Mouse (Mus musculus) heart, embryonic 10.5 days (tissue): ENCODE results near the gene Igfals. TPM values are rescaled to one million over a fixed set of nuclear protein-coding genes. Genes with fewer than 3 reads are reported as not detected.

Experiments
- DNase-seq: peaks from one replicate; pipeline ENCODE4 v3.0.0-alpha.2; 2017; ENCODE audit warnings: low spot score
- H3K27ac ChIP-seq: fragments of 300-500 bp; sonication (generic); 2 replicates; pipeline ENCODE4 v1.5.1; 2016; ENCODE audit warnings: mild to moderate bottlenecking
- H3K27me3 ChIP-seq: fragments of 300-500 bp; sonication (generic); 2 replicates; pipeline ENCODE4 v1.6.1; 2016; ENCODE audit warnings: mild to moderate bottlenecking; ENCODE audit not compliant: poor library complexity, insufficient read depth, severe bottlenecking
- H3K36me3 ChIP-seq: fragments of 300-500 bp; sonication (generic); 2 replicates; pipeline ENCODE4 v1.6.1; 2016; ENCODE audit warnings: mild to moderate bottlenecking, moderate library complexity
- H3K4me1 ChIP-seq: fragments of 300-500 bp; sonication (generic); 2 replicates; pipeline ENCODE4 v1.6.1; 2016; ENCODE audit warnings: mild to moderate bottlenecking
- H3K4me3 ChIP-seq: fragments of 300-500 bp; sonication (generic); 2 replicates; pipeline ENCODE4 v1.5.1; 2016; ENCODE audit warnings: mild to moderate bottlenecking, moderate library complexity
- H3K9me3 ChIP-seq: fragments of 300-500 bp; sonication (generic); 2 replicates; pipeline ENCODE4 v1.6.1; 2016; ENCODE audit warnings: mild to moderate bottlenecking, moderate library complexity
- WGBS: fragments of 180-500 bp; shearing (Covaris S2); methylation state at CpG from one replicate; pipeline ENCODE4 v1.1.7; 2016; 5-methylcytosine and 5-hydroxymethylcytosine counted together
- polyA plus RNA-seq: library from polyadenylated mRNA; unstranded; fragments of >200 nt; fragmentation: Nextera tagmentation; extraction: Ambion mirVana; gene quantifications from 2 replicates; pipeline ENCODE4 v1.2.1, GENCODE M21; 2016

Igfals gene
- polyA plus RNA-seq, 1 experiment from 2014 or later, result 0.85 TPM

DNA sequence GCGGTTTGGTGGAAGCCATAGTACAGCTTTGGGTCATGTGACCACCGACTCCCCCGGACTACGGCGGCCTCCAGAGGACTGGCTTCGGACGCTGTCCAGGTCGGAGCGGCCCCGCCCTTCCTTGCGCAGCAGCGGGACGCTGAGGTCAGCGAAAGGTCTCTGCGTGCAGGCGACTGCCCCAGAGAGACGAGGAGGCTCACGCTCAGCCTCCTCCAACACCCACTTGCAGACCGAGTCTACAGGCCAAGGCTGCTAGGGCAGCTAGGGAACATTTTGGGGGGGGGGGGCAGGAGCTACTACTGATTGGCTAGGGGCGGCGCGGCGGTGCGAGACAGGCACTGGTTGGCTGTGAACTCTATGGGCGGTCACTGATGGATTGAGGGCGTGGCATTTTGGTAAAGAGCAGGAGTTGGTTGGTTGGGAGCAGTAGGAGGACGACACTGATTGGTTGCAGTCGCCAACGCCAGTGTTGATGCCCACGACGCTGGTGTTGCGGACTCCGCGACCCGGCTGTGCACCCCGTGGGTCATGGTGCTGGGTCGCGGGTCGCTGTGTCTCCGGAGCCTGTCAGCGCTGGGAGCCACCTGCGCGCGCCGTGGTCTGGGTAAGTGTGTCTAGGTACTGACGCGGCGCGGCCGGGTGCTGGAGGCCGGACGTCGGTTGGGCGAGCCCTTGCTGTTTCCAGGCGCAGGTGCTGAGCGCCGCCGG lies 15.6 kb upstream of the Igfals start, which contains the start of gene Fahd1:
Gene Fahd1, minus strand, starts transcription at position 300 of the 708 bp plus-strand sequence.
- Histone ChIP-seq H3K9me3 (no peaks in the 10 kb centered on the region), H3K36me3 (peaks cover 19% of the 10 kb centered on the region; the same call in 1 of the 2 replicates), H3K27ac (peak within 1 kb of the TSS; percentile 96), H3K4me3 (peak within 1 kb of the TSS; percentile 85), H3K4me1 (peaks cover 21% of the 10 kb centered on the region), H3K27me3 (peaks cover 11% of the 10 kb centered on the region)
- peak; percentile 99 for DNase-seq
- WGBS, result 0% methylated on average over 58 of the region's 58 CpGs

DNA sequence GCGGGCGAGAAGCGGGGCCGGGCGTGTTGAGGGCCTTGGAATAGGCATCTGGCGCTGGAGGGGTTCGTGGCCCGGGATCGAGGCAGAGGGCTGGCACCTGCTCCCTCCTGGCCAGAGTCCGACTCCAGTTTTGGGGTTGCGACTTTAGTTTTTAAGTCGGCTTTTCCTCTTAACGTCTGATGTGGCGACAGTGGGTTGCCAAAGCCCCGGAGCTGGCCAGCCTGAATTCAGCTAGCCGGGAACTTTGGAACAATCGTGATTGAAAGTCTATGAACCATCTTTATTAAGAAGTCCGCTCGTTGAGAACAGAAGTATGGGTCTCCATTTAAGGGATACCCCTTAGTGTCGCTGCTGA lies 15.0 kb upstream of the Igfals start:
- DNase-seq, result no peak
- peaks cover 20% of the 10 kb centered on the region; the same call in 1 of the 2 replicates for H3K36me3 ChIP-seq
- H3K27ac ChIP-seq, result peak overlapping the region; percentile 96
- 1% methylated on average over 20 of the region's 20 CpGs for WGBS
- H3K4me1 ChIP-seq, result peaks cover 21% of the 10 kb centered on the region
- no peaks in the 10 kb centered on the region for H3K9me3 ChIP-seq
- H3K4me3 ChIP-seq, result peak overlapping the region; percentile 85
- peaks cover 11% of the 10 kb centered on the region for H3K27me3 ChIP-seq

DNA sequence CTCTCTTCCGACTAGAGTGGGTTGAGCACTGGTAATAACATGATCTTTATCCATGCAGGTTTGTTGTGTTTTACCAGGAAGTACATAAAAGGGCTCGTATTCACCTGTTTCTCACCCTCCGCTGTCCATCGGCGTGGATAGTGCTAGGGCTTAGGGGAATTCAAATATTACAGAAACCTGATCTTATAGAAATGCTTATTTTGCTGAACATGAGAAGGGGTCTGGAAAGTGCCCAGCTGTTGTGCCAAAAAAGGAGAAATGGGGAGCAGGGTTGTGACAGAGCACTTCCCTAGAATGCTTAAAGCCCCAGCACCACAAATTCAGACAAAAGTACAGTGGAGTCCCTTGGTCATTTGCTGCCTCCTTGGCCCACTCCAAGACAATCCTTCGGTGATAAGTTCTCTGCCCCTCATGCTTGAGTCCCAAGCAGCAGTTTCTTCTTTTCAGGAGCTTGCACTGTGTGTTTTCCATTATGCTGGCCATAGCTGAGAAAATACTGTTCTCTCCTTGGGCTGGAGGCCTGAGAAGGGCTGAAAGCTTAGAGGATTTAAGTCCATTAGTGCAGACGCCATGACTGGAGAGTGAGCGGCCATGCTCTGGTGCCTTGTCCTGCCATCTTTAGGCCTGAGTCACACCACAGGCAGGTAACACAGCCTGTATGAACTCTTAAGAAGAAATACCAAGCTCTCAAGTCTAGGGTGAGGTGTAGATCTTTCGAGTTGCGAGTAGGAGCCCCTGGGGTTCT lies 14.2 kb upstream of the Igfals start:
- Histone ChIP-seq H3K9me3 (no peaks in the 10 kb centered on the region), H3K27me3 (peaks cover 11% of the 10 kb centered on the region), H3K4me1 (peaks cover 21% of the 10 kb centered on the region), H3K4me3 (peak overlapping the region; percentile 85), H3K27ac (no peak overlapping the region), H3K36me3 (peaks cover 27% of the 10 kb centered on the region; the same call in 1 of the 2 replicates)
- WGBS, result 79% methylated on average over 10 of the region's 10 CpGs
- no peak for DNase-seq

DNA sequence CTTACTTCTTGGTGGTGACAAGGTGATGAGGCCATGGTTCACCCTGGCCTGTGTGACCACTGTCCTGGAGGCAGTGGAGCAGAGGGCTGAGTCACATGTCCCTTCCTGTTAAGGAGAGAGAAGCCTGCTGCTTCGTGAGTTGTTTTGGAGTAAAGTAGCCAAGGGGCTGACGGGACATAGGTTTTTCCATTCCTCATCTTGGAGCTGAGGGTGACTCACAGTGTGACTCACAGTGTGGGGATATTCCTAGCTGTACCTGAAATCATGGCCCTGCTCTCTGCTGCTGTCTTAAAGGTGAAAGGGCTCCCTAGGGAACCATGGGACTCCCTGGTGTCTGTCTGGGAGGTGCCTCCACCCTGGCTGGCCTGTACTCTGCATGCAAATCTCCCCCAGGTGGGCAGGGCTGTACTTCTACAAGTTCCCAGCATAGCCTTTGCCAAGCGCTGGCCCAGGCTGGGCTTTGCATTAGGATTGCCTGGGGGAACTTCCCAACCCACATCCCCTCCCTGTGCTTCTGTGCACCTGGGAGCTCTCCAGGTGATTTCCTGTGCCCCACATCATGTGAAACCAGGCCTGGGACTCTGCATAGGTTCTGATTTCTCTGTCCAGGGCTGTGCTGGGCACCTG lies 9.8 kb upstream of the Igfals start:
- H3K4me3 ChIP-seq, result no peak overlapping the region
- H3K27ac ChIP-seq, result no peak overlapping the region
- H3K27me3 ChIP-seq, result peaks cover 10% of the 10 kb centered on the region
- WGBS, result 62% methylated on average over 3 of the region's 3 CpGs
- H3K36me3 ChIP-seq, result peaks cover 49% of the 10 kb centered on the region; the same call in 1 of the 2 replicates
- H3K9me3 ChIP-seq, result no peaks in the 10 kb centered on the region
- no peak for DNase-seq
- peaks cover 6% of the 10 kb centered on the region for H3K4me1 ChIP-seq

DNA sequence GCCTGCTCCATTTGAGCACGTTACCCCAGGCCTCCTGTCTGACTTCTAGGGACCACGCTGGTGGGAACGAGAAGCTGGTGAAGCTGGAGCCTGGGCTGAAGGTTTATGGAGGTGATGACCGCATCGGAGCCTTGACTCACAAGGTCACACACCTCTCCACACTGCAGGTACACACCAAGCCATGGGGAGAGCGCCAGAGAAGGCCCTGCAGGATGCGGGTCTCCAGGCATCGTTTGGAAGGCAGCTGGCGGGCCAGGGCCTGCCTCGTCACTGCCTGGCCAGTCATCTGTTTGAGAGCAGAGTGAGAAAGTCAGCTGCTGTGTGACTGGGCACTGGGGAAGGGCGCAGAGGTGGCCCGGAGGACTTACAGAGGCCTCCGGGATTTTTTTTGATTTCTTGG lies 9.2 kb upstream of the Igfals start:
- no peak for DNase-seq
- no peaks in the 10 kb centered on the region for H3K9me3 ChIP-seq
- peaks cover 55% of the 10 kb centered on the region; the same call in 1 of the 2 replicates for H3K36me3 ChIP-seq
- H3K27me3 ChIP-seq, result peaks cover 3% of the 10 kb centered on the region
- H3K27ac ChIP-seq, result no peak overlapping the region
- 87% methylated on average over 13 of the region's 13 CpGs for WGBS
- H3K4me3 ChIP-seq, result no peak overlapping the region
- peaks cover under 1% of the 10 kb centered on the region; the same call in 1 of the 2 replicates for H3K4me1 ChIP-seq

DNA sequence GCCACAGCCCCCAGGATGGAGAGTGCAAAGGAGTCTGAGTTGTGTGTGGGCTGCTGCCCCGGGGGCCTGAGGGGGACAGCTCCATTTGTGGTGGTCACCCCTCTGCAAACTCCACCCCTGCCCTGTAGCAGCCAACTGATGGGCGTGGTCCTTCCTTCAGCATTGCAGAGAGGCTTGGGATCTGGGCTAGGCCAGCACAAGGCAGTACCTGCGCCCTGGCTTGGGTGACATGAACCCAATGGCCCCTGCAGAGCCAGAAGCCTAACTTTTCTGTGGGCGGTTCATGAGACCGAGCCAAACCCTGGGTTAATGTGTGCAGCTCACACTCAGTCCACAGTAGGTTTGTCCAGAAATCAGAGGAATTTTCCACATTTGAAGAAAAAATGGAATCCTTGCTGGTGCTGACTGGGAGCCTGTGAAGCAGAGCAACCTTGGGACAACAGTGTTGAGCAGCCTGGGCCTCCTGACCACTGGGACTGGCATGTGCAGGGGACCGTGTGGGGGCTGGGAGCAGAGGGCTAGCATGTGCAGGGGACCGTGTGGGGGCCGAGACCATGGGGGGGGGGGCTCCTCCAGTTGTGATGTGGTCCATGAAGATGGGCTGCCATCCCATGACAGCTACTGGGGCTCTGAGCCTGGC lies 7.8 kb upstream of the Igfals start:
- no peaks in the 10 kb centered on the region for H3K27me3 ChIP-seq
- H3K27ac ChIP-seq, result no peak overlapping the region
- no peaks in the 10 kb centered on the region for H3K9me3 ChIP-seq
- peaks cover 64% of the 10 kb centered on the region; the same call in 1 of the 2 replicates for H3K36me3 ChIP-seq
- H3K4me3 ChIP-seq, result no peak overlapping the region
- 80% methylated on average over 8 of the region's 8 CpGs for WGBS
- H3K4me1 ChIP-seq, result no peaks in the 10 kb centered on the region
- DNase-seq, result no peak

DNA sequence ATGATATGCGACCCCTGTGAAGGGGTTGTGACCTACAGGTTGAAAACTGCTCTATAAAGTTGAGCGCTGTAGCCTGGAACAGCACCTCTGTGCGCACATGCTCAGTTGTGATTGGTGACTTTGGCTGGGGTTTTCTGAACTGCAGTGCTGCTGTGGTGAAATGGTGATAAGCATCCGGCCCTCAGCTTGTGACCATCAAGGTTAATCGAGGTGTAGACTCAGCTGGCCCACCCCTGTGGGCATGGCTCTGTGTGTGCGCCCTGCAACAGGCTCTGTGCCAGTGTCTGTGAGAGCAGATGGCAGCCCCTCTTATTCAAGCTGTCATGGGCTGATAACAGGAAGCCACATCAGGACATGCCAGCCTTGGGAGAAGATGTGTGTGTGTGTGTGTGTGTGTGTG lies 6.8 kb upstream of the Igfals start:
- Histone ChIP-seq H3K4me1 (no peaks in the 10 kb centered on the region), H3K36me3 (peaks cover 57% of the 10 kb centered on the region; the same call in 1 of the 2 replicates), H3K27me3 (no peaks in the 10 kb centered on the region), H3K4me3 (no peak overlapping the region), H3K27ac (no peak overlapping the region), H3K9me3 (no peaks in the 10 kb centered on the region)
- 85% methylated on average over 6 of the region's 6 CpGs for WGBS
- DNase-seq, result no peak

DNA sequence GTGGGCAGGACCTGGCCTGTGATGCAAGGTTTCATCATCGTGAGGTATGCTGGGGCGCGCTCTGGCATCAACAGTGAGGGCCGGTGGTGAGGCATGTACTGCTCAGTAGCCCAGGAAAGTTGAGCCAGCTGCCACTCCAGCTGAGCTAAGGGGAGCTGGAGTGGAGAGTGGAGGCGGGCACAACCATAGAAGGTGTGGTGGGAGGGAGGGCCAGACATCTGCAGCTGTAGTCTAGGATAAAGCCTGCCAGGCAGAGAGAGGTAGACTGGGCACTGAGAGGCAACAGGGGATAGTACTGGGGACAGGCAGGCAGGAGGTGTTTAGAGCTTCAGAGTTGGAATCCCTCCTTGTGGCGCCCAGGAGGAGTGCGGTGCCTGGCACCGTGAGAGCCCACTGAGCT lies 5.7 kb upstream of the Igfals start:
- Histone ChIP-seq H3K4me1 (no peaks in the 10 kb centered on the region), H3K27me3 (no peaks in the 10 kb centered on the region), H3K36me3 (peaks cover 54% of the 10 kb centered on the region; the same call in 1 of the 2 replicates), H3K27ac (no peak overlapping the region), H3K9me3 (no peaks in the 10 kb centered on the region), H3K4me3 (no peak overlapping the region)
- 81% methylated on average over 8 of the region's 8 CpGs for WGBS
- DNase-seq, result no peak

DNA sequence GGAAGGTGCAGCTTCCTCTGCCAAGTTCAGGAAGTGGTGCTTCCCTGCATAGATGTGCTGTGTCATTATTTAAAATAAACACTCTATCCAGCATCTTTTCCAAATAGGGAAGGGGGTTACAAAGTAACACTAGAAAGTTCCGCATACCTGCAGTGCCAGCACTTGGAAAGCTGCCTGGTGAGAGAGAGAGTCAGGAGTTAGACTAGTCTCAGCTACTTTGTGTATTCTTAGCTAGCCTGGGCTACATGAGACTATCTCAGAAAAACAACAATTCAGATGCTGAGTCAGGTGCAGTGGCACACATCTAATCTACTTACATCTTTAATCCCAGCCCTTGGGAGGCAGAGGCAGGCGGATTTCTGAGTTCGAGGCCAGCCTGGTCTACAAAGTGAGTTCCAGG lies 4.0 kb upstream of the Igfals start:
- DNase-seq, result no peak
- Histone ChIP-seq H3K27ac (no peak overlapping the region), H3K36me3 (peaks cover 51% of the 10 kb centered on the region), H3K4me1 (no peaks in the 10 kb centered on the region), H3K4me3 (no peak overlapping the region), H3K27me3 (no peaks in the 10 kb centered on the region), H3K9me3 (no peaks in the 10 kb centered on the region)
- 87% methylated on average over 3 of the region's 3 CpGs for WGBS

DNA sequence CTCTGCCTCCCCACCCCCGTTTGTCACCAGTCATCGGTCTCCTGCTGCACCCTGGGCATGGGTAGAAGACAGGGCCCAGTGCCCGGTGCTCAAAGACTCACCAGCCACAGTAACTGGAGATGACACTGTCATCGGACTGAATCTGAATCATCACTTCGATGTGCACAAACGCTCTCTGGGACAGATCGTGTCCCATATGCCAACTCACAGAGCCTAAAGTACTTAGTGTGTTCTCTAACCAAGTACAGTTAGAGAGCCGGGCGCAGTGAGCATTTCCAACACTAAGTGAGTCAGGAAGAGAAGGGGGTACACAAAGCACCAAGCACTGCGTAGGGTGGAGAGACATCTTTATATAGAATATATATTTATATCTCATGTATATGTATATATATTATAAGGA lies 2.1 kb downstream of the Igfals start:
- H3K27me3 ChIP-seq, result no peaks in the 10 kb centered on the region
- peaks cover 14% of the 10 kb centered on the region for H3K36me3 ChIP-seq
- H3K4me1 ChIP-seq, result no peaks in the 10 kb centered on the region
- DNase-seq, result no peak
- H3K9me3 ChIP-seq, result no peaks in the 10 kb centered on the region
- 91% methylated on average over 10 of the region's 10 CpGs for WGBS
- H3K27ac ChIP-seq, result no peak overlapping the region
- no peak overlapping the region for H3K4me3 ChIP-seq

DNA sequence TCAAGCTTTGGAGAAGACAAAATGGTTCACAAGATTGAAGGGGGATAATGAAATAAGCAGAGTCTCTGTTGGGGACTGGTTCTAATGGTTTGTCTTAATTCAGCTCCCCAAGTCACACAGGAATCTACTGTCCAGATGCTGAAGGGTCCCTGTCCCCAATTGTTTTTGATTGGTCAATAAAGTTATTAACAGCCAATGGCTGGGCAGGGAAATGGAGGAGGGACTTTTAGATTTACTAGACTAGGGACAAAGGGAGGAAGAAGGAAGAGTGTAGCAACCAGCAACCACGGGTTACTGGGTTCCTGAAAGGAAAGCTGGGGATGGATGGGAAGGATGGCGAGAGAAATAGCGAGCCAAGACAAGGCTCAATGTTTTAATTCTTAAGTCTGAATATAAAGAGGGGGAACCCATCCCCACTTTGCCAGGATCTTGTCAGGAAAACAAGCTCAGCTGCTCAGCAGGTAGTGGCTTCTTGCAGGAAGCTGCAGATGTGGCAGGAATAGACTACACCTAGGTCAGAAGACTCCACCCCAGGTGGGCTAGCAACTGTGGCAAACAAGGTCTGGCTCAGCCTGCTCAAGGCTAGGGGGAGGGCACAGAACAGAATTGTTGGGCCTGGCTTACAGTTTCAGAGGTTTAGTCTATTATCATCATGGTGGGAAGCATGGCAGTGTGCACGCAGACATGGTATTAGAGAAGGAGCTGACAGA lies 8.1 kb downstream of the Igfals start:
- Histone ChIP-seq H3K4me3 (no peak overlapping the region), H3K27ac (no peak overlapping the region), H3K36me3 (no peaks in the 10 kb centered on the region), H3K9me3 (no peaks in the 10 kb centered on the region), H3K27me3 (no peaks in the 10 kb centered on the region), H3K4me1 (peaks cover 11% of the 10 kb centered on the region)
- no peak for DNase-seq
- 45% methylated on average over 4 of the region's 4 CpGs for WGBS

DNA sequence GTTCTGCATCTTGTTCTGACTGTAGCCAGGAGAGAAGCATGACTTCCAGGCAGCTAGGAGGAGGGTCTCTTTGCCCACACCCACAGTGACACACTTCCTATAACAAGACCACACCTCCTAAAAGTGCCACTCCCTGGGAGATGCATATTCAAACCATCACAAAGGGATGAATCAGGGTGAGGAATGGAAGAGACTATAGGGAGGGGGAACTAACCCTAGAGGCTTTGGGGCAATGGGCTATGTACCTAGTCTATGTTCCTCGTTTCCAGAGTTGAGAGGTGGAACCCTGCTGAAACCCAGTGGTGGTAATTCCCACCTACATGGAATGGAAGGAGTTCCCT lies 8.6 kb downstream of the Igfals start:
- no peak overlapping the region for H3K4me3 ChIP-seq
- WGBS, result 40% methylated on average over 1 of the region's 1 CpGs

More for the DNA sequence above, 8.6 kb downstream of the Igfals start:
- H3K9me3 ChIP-seq, result no peaks in the 10 kb centered on the region
- H3K27me3 ChIP-seq, result no peaks in the 10 kb centered on the region
- H3K36me3 ChIP-seq, result no peaks in the 10 kb centered on the region
- no peak for DNase-seq
- no peak overlapping the region for H3K27ac ChIP-seq
- peaks cover 11% of the 10 kb centered on the region for H3K4me1 ChIP-seq
